Mouse (Mus musculus) 3T3-L1 (cell line): Measurements from ENCODE around the gene Tmem211.

ENCODE experiments used
- DNase-seq: peaks from one replicate; pipeline ENCODE4 v3.0.0-alpha.2; 2015; ENCODE audit warnings: low read depth, low spot score

The Tmem211 gene

DNA sequence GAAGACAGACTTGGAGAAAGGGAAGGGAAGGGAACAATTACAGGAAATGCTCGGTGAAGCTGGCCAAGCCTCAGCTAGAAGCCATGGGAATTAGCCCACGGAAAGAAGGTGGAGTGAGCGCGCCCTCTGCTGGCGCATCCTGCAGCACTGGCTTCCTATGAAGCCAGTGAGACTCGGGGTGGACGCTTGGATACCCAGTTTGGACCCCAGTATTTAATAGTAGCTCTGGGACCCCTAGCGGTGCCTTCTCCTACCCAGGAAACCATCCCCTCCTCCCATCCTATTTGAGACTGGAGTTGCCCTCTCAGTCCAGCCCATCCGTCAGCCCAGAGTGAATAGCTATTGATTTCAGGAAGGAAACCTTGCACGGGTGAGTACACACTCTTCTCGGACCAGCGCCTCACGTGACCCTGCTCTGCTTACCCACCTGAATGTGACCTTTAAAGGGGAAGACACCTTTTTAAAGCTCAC is at the start of gene Tmem211:
TSS of gene Tmem211 (plus strand) at position 278 of the 471 bp plus-strand sequence.
- peak; percentile 12 for DNase-seq

- DNase-seq: no peak
Measured at GRCm38 (mm10) chr5:113179451-113179842, 47.3 kb upstream of the Tmem211 start.

GRCm38 (mm10) chr5:113179843-113180682 is 46.6 kb upstream of the Tmem211 start:
- peak; percentile 2 for DNase-seq

GRCm38 (mm10) chr5:113180755-113181154 is 46.0 kb upstream of the Tmem211 start:
- DNase-seq: no peak

- no peak for DNase-seq
Measured at GRCm38 (mm10) chr5:113181441-113181840, 45.3 kb upstream of the Tmem211 start.

DNA sequence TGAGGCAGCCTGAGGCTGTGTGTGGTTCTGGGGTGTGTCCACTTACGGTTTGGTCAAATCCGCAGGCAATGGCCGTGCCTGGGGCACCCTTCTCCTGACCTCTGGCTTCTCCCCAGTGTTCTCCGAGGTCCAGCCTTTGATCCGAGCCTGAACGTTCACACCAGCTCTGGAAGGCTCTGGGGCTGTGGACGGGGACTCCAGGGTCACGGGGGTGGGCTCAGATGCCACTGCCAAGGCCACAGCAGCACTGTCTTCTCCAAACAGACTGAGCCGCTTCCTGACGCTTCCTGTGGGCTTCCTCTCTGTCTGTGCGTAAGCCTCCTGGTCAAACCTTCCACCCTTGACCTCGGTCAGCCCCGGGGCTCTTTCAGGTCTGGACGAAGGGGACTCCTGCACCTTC is 36.2 kb upstream of the Tmem211 start:
- no peak for DNase-seq

DNA sequence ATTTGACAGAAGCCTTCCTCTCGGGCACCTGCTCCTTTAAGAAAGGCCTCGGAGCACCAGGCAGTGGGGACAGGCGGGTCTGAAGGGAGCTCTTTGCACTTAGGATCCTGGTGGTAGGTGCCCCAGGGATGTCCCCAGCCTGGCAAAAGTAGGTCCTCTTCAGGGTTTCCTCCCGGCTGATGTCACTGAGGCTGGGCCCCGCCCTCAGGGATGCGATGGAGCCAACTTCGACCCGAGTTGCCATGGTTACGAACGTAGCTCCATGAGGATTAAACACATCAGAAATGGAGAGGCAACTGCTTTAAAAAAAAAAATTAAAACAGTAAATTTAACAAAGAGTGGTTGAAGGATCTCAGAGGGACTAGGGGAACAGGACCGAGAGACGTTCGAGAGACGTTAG is 34.8 kb upstream of the Tmem211 start:
- DNase-seq: no peak

DNA sequence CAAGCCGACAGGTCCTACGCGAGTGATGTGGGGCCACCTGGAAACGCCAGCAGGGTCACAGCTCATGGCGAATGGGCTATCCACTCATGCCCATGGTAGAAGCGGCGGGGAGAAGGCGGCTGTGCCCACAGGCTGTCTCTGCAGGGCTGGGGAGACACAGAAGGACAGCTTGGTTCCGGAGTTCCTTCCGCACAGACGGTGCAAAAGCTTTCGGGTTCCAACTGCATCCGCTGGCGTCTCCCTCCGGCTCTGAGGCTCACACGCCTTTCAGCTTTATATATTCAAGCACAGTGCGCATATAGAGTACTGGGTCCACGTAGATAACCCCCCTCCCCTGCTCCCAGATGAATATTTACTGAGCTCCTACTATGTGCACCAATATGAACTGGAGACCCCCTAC is 32.9 kb upstream of the Tmem211 start:
- DNase-seq: no peak

- no peak for DNase-seq
Measured at GRCm38 (mm10) chr5:113195451-113195850, 31.3 kb upstream of the Tmem211 start.

DNA sequence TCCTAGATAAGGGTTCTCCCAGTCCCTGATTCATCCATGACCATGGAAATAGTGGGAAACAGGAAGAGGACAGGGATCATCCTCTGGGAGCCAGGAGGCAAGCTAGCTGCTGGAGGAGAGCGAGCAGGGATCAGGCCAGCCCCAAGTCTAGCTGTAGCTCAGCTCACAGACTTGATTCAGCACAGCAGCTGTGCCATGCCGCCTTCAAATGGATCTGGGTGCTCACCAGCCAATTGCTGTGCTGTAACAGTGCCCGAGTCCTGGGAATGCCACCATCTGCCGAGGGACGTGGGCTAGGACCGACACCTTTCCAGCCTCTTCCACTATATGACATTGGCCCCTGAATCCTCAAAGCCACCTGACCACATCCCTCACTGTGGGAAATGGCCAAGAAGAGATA is 30.8 kb upstream of the Tmem211 start:
- DNase-seq: no peak

GRCm38 (mm10) chr5:113196916-113197794 is 29.6 kb upstream of the Tmem211 start:
- no peak for DNase-seq

GRCm38 (mm10) chr5:113199126-113199771 is 27.5 kb upstream of the Tmem211 start:
- no peak for DNase-seq

GRCm38 (mm10) chr5:113199772-113200134 is 27.0 kb upstream of the Tmem211 start:
- no peak for DNase-seq

GRCm38 (mm10) chr5:113204193-113204592 is 22.5 kb upstream of the Tmem211 start:
- no peak for DNase-seq

GRCm38 (mm10) chr5:113206670-113207352 is 19.9 kb upstream of the Tmem211 start:
- no peak for DNase-seq

GRCm38 (mm10) chr5:113208048-113208447 is 18.7 kb upstream of the Tmem211 start:
- DNase-seq: no peak

- no peak for DNase-seq
Measured at GRCm38 (mm10) chr5:113208622-113209400, 17.9 kb upstream of the Tmem211 start.

GRCm38 (mm10) chr5:113209401-113209750 is 17.3 kb upstream of the Tmem211 start:
- DNase-seq: no peak

GRCm38 (mm10) chr5:113209898-113210297 is 16.8 kb upstream of the Tmem211 start:
- DNase-seq: no peak

GRCm38 (mm10) chr5:113210314-113210713 is 16.4 kb upstream of the Tmem211 start:
- no peak for DNase-seq
